Mouse (Mus musculus) embryo, embryonic 11 days (tissue): ENCODE data around the gene Dhx36.

Experiments used
- DNase-seq: peaks from one replicate; pipeline ENCODE4 v3.0.0-alpha.2; 2015

Dhx36 gene

GRCm38 (mm10) chr3:62418387-62419138 lies 88.2 kb downstream of the Dhx36 start:
- DNase-seq = no peak
